Mouse (Mus musculus) adrenal gland, postnatal 4 days (tissue): ENCODE measurements at regions not wholly inside any gene's neighbourhood (a gene's known extent, or its start where the extent isn't known, plus 50 kb on each side); places are given as distances from the start of the nearest gene placed in this dataset.
"Not testable (repeated sequence)": the region's sequence is repeated elsewhere in the genome, so short reads cannot be mapped to it uniquely, and the experiment has no call there.

ENCODE experiments used
- DNase-seq, 2 experiments: peaks; one replicate each; pipeline ENCODE4 v3.0.0; 2021 to 2022; ENCODE audit warnings: low spot score in 2 of 2, mixed read lengths in 2 of 2

DNA sequence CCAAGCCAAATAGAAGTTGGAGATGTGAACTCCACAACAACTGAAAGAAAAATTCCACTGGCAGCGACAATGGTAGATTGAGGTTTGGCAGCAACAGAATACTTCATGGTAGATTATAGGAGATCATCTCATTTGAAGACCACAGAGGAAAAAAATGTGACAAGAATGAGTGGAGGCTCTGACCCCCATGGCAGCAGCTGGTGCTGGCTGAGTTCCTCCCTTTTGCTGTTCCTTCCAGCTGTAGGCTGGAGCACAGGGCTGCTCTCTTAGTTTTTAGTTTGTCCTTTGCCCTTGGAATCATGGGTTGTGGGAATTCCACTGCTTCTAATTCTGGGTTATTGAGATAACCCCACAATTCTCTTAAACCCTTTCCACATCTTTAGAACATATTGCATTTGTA is 248.8 kb downstream of the Pros1 start:
- DNase-seq: no peak

DNA sequence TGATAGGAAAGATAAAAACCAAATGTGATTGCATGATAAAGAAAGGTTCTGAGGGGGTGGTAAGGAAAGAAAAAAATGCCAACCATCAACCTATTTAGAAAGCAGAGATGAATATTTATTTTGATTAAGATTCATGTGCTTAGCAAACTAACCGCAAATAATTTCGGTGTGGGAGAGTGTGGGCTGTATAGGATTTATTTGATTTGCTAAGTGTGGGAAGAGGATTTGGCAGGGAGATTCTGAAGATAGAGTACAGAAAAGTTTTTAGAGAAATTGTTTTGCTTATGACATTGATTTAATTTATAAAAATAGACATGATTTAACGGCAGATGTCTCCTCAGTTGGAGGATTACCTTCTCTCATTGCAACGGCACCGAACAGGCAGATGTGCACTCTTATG is 250.3 kb downstream of the Pros1 start:
- DNase-seq: no peak

DNA sequence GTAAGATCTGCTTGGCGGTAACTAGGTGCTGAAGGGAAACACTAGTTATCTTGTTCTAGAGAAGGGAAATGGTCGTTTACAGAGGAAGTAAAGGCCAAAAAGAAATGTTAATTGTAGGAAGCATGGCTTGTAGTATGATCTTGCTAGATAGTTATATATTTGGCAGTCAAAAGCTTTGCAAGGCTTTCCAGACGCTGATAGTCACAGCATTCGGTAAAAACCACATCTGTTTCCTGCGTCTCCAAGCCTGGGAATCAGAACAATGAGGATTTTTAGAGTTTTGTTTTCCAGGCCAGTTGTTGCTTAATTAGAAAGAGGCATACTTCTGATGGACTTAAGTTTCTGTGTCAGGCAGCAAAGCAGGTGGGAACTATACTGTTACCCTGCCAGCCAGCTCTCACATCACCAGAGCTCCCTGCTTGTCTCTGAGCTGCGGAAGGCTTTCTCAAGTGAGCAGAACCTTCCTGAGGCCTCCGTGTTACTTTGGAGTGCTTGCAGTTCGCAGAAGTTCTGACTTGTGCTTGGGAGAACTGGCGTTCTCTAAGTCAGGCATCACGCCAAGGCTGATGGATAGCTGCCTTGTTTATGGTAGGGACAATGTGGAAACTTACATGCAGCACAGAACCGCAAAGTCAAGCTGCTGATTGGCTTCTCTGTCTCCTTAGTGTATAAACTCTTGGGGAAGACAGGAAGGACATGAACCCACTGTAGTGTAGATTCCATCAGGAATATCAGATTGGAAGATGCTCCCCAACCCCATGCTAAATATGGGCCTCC is 251.0 kb downstream of the Pros1 start:
- no peak for DNase-seq

DNA sequence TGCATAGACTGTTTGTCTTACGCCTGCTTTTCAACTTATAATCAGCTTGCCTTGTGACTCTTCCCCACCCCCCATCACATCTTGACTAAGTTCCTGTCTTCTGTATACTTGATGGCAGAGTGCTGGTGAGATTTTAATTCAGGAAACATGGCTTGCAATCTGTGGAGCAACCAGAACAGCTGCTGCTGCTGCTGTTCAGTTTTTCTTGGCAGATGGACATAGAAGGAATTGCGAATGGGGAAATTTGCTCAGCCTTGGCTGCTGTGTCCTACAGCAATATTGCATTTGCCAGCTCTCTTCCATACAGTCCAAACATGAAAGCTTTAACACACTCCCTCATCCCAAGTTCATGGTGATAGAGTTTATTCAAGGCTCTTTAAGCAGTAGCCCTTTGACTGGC is 262.3 kb downstream of the Pros1 start:
- DNase-seq: no peak

DNA sequence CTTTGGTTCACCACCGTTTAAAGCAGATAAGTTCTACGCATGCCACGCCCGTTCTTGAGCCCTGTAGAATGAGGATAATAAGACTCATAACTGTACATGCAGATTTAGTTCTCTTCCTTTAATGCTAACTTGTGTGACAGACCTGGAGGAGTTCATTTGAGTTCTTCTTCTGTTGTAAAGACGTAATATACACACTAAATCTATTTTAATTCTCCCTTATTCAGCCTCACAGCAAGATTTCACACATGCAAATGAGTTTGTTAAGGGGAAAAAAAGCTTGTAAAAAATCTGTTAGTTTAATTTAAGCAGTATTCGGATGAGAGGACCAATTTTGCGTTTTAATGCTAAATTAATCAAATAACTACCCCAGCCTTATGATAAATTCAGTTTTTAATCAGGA is 264.6 kb downstream of the Pros1 start:
- no peak for DNase-seq

DNA sequence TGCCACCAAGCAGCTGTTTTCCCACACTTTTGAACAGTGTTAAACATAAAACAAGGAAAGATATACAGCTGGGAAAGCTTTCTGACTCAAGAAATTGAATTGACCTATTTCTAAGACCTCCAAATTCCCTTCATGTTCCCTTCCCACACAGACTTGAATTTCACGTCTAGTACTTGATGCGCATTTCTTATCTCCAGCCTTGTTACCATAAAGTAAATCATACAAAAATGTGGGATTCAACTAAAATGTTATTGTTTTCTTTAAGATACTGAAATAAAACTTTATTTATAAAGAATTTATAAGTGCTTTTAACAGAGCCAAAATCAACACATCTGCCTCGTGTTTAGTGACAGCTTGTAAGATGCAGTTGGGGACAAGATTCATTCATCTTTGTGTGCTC is 289.7 kb downstream of the Pros1 start:
- no peak for DNase-seq

DNA sequence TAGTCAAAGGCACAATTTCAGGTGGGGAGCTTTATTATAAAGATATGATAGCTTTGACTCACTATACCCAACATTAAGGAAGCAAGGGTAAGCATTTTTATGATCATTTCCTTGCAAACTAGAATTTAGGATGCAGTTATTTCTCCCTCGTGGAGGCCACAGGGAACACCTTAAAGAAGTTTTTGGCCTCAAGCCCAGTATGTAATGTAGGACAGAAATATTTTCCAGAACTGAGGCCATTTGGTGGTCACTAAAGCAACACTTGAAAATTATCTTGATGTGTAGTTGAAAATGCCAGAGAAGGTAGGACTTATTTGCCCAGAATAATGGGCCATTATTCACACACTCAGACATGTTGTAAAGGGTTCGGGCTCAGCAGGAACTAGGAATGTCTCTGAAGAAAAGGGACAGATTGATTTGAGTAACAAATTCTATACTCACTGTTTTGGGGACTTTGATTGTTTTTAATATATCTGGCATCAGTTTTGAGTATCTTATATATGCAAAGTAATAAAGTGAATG is 301.3 kb downstream of the Pros1 start:
- DNase-seq: no peak

DNA sequence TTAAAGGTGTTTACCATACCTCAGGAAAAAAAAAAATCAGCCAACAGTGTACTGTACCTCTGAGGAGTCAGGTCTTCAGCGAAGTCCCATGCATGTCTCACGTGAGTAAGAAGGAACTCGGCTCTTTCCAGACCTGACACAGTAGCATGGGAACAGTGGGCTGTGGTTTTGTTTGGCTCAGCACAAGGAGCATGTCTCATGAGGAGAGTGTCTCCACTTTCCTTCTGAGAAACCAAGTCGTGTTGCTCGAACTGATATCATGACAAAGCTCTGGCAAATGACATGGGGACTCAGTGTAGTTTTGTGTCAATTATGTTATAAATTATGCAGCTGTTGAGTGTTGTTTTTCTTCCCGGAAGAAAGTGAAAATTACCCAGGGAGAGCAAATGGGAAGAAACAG is 316.0 kb downstream of the Pros1 start:
- DNase-seq: no peak

DNA sequence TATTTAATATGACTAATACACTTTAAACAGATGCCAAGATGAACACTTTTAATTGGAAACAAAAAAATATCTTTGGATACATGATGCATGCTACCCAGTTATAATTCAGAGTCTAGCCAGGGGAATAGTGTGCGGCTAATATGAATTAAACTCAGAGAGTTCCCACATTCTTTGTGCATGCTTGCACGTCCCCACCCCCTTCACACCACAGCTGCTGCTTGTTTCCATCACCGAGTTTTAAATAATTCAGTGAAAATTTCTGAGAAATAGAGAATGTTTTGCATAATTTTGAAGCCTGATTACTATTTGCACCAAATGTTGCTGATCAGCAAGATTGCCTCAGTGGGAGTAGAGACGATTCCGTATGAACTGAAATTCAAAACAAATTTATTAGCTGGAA is 325.1 kb downstream of the Pros1 start:
- DNase-seq: no peak

DNA sequence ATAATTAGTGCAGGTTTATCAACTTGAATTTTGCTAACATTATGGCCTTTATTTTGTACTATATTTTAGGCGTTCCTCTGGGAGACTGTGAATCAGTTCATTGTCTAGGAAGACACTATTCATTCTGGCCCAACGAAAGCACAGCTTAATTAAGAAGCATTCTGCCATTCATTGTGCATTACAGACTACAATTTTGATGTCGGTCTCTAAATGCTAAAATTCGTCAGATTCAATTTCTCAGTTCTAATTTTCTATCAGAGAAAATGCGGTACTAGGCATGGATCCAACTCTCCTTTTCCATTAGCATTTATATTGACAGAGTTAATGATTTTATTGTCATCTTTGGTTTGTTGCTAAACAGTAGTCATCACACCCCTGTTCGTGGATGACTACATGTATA is 337.1 kb downstream of the Pros1 start:
- DNase-seq: no peak

DNA sequence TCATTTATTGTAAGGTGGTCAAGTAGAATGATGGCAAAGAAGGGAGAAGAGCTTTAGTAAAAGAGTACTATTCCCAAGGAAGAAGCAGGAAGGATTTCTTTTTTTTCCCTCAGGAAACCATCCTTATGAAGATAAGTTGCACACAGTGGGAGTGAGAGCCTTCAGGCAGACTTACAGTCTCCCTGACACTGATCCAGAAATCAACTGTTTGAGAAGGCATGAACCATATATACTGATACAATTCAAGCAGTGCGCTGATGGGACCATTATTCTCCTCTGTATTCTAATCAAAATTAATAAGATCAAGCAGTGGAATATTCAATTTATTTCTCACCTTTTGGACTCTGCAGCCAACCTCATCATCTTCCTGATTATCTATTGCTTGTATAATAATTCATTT is 337.5 kb downstream of the Pros1 start:
- no peak for DNase-seq

DNA sequence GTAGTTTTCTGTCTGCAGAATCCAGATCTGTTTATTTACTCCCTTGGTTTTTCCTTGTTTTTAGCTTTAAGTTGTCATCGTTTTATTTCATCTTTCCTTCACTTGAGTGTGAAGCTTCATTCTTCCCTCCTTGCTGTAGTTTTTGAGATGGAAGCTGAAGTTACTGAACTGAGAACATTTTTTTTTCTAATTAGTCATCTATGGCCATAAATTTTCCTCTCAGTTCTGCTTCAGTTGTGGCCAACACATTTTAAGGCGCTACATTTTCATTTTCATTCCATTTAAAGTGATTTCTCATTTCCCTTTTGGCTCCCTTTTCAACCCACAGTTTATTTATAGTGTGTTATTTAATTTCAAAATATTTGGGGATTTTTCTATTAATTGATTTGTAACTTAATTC is 340.5 kb downstream of the Pros1 start:
- DNase-seq: no peak

DNA sequence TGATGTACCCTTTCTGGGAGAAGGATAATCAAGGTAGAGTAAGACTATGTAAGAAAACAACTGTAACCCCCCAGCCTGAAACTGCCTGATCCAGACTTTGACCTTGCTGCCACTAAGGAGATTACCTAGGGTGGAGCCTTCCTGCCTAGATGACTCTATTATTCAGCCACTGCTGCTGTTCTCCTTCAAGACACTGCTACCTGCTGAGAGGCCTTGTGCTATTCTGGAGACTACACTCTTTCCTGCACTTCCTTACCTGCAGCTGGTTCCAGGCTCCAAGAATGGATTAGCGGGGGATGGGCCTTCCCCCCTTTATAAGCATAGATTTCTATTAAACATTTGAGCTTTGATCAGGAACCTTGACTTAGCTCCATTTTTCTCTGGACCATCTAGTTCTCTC is 359.4 kb downstream of the Pros1 start:
- not testable (repeated sequence) for DNase-seq

DNA sequence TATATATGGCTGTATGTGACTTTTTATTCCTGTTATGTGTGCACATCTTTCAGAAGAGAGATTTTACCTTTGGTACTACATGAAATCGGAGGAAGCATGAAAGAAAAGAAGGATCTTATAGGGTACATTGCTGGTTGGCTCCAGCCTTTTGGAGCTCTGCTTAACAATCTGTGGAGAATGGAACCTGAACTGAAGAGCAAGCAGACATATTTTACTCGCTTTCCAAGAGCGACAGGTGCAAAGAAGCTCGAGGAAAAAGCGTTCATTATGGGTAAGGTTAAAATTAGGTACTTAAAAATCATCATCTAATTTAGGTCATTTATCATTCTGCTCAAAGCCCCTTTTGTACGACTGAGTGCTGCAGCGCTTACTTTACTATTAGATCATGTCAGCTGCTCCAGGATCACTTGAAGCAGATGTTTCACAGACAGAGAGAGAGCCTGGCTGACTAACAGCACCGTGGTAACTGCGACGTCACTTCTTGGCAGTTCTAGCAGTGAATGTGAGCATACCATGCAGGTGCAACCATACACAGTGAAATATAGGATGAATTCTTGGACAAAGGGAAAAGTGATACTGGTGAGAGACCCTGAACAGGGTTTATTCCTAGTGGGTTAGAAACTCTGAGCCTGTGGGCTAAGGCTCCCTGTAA is 366.2 kb downstream of the Pros1 start:
- no peak for DNase-seq

DNA sequence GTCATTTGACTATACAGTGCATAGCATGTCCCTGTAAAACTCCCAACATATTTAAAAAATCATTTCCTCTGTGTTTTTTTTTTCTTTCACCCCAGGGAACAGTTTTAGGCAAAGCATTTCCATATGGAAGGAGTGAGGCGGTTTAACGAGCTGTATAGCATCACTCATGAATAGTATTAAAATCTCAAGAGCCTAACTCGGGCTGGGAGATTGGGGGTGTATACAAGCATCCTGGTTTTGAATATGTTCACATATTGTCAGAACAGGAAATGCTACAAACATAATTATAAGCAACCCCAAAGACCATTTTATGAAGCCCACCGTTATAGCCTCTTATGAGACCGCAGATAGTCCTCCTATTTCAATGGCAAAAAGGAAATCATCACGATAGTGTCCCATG is 370.5 kb downstream of the Pros1 start:
- no peak for DNase-seq

DNA sequence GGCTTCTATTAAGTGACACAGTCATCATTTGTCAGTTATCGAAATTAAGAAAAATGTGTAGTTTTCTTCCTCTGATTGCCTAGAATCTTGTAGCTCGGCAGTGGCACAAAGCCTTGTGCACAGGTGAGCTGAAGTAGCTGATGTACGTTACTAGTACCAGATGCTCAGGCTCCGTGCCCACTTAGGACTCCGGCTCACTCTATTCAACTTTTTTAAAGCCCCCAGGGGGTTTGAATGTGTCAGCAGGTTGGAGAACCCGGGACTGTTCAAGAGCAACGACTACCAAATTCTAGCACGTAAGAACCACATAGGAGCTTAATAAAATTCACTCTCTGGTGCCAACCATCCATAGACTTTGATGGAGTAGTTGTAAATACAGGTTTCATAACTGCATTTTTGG is 371.0 kb downstream of the Pros1 start:
- no peak for DNase-seq

DNA sequence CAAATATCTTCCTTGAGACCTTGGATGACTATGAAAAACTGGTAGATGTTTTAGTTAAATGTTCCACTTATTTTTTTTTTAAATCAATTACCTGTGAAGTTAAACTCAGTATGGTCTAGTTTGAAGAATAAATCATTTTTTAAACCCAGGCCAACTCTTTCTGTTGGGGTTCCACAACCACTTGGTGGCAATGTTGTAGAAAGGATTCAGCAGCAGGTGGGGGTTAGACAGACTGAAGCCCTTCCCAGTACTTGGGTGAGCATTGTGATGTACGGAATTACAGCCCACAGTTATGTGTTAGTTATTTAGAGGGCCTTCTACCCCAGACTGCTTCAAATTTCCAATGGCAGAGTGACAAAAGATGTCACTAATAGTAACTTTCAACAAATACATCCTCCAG is 375.0 kb downstream of the Pros1 start:
- no peak for DNase-seq

DNA sequence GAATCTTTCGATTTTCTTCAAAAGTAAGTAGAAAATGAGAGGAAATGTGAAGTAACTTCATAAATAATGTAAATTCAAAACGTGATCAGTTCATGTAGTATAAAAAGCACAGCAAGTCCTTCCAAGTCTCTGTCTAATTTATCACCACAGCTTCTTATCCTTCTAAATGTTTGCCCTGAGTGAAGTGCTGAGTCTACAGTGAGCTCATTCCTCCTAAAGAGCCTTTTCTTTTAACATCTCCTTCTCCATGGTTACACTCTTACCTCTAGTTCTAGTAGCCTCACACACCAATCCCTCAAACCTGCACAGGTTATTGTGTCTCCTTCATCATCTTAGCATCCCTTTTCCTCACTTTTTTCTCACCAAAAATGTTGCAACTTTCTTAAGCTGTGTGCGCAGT is 375.5 kb downstream of the Pros1 start:
- no peak for DNase-seq

DNA sequence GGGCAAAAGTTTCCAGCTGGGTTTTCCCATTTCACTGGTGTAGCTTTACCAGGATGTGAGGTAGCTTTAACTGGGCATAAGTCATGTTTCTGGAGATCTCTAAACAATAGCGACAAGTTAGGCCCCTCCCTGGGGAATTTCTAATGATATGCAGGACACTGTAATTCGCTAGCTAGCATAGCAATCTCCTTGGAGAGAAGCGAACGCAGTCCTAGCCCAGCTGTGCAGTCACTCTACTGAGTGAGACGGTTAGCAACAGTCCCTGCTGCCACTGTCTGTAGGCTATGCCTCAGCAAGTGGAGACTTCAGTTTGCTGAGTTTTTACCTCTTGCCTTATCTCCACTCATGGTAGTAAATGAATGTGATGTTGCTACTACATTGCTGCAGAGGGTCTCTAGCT is 416.1 kb downstream of the Pros1 start:
- no peak for DNase-seq

DNA sequence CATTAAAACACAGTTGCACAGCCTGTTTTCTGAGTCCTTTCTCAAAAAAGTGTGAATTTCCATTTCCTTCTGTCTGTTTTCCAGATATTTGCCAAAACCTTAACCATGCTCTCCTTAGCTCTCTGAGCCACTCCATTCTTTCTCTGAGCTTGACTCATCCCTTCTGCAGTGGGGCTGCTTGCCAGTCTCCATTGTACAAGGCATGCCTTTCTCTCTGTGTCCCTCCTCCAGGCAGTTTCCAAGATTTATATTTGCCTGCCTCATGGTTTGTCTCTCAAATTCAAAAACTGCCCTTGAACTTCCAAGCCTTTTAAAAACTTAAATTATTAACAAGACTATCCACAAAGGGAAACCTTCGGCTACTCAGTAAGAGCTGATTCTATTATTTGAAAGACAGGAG is 423.4 kb downstream of the Pros1 start:
- DNase-seq: no peak

DNA sequence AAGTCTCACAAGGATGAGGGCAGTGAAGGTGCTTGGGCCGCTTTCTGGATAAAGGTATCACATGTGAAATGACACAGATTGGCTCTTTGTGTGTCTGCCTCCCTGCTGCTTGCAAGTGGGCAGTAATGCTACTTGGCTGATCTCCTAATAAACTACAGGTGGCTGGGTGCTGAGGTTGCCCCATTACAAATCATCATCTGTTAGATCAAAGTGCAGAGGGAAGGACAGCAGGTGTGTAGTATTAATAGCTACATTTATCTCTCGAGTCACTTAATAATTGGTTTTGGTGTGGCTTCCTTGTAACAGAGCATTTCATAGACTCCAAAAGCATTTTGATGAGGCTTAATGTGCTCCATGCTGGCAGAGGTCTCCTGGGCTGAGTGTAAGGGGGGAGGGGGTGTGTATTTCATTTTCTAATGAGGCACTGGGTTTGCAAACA is 424.2 kb downstream of the Pros1 start:
- no peak for DNase-seq

DNA sequence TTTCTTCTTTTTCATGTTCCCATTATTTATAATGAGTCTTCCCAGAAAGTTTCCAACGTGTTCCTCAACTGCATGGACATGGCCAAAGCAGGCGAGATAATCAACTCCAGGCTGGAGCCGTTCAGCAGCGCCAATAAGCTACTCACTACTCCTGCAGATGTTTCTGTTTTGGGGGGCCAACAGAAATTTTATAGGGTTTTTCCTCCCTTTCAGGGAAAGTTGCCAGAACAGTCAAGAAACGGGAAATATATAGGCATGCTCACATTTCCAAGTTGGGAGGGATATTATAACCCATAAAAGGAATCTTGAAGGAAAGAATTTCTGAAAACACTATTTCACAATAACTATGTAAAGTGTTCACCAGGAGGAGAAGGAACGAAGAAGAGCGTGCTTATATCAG is 433.5 kb downstream of the Pros1 start:
- DNase-seq: no peak

DNA sequence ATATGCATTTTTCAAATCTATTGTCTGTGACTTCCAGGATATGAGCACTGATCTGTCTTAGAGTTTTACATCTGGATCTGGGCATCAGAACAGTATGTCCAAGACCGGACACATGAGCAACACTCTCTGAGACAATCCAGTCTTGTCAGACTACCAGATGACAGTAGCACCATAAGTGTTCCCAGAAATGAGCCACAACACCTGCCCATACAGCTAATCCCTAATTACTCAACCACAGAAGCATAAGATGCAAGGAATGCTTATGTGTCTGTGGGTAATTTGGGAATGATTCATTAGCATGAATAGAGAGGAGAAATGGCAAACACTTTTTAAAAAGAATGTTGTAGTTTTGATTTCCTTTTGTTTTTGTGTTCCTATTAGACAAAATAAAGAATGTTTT is 457.6 kb downstream of the Pros1 start:
- no peak for DNase-seq
